Mouse (Mus musculus): ENCODE measurements around the gene Phf10. TPM values are rescaled to one million over a fixed set of nuclear protein-coding genes. Genes with fewer than 3 reads are reported as not detected.
"Not testable (repeated sequence)": the region's sequence is repeated elsewhere in the genome, so short reads cannot be mapped to it uniquely, and the experiment has no call there.

Gene Phf10
- polyA plus RNA-seq, 1 experiment from 2014 or later = 13.9 TPM

- Histone ChIP-seq H3K4me3 (replicated peaks) (no peak overlapping the region), H3K27ac (replicated peaks) (no peak overlapping the region), H3K27me3 (replicated peaks) (no peaks in the 10 kb centered on the region), H3K4me1 (no peaks in the 10 kb centered on the region), H3K4me2 (no peak overlapping the region), H3K9me3 (replicated peaks) (no peaks in the 10 kb centered on the region), H3K9ac (replicated peaks) (no peak overlapping the region), H3K36me3 (no peaks in the 10 kb centered on the region)
- WGBS = 73% methylated on average over 5 of the region's 5 CpGs
- no peak for ATAC-seq (ENCODE audit: low FRiP score)
Measured at GRCm38 (mm10) chr17:14935841-14936605, 25.1 kb downstream of the Phf10 start.

- not testable (repeated sequence) for H3K36me3 ChIP-seq; H3K9ac ChIP-seq (replicated peaks); H3K9me3 ChIP-seq (replicated peaks); H3K27ac ChIP-seq (replicated peaks); H3K4me3 ChIP-seq (replicated peaks); H3K4me1 ChIP-seq; H3K27me3 ChIP-seq (replicated peaks); H3K4me2 ChIP-seq; ATAC-seq (ENCODE audit: low FRiP score)
- 85% methylated on average over 14 of the region's 14 CpGs for WGBS
Measured at GRCm38 (mm10) chr17:14935280-14935679, 25.8 kb downstream of the Phf10 start.

- H3K36me3 ChIP-seq = no peaks in the 10 kb centered on the region
- no peak for ATAC-seq (ENCODE audit: low FRiP score)
- H3K4me1 ChIP-seq = no peaks in the 10 kb centered on the region
- H3K27ac ChIP-seq (replicated peaks) = no peak overlapping the region
- no peak overlapping the region for H3K9ac ChIP-seq (replicated peaks)
- H3K4me3 ChIP-seq (replicated peaks) = no peak overlapping the region
- WGBS = 92% methylated on average over 5 of the region's 5 CpGs
- H3K9me3 ChIP-seq (replicated peaks) = no peaks in the 10 kb centered on the region
- H3K4me2 ChIP-seq = no peak overlapping the region
- H3K27me3 ChIP-seq (replicated peaks) = no peaks in the 10 kb centered on the region
Measured at GRCm38 (mm10) chr17:14931469-14931868, 29.6 kb downstream of the Phf10 start.

- Histone ChIP-seq H3K36me3 (no peaks in the 10 kb centered on the region), H3K27ac (replicated peaks) (no peak overlapping the region), H3K27me3 (replicated peaks) (no peaks in the 10 kb centered on the region), H3K4me1 (no peaks in the 10 kb centered on the region), H3K4me2 (no peak overlapping the region), H3K4me3 (replicated peaks) (no peak overlapping the region), H3K9ac (replicated peaks) (no peak overlapping the region), H3K9me3 (replicated peaks) (no peaks in the 10 kb centered on the region)
- WGBS = 85% methylated on average over 7 of the region's 7 CpGs
- ATAC-seq (ENCODE audit: low FRiP score) = no peak
Measured at GRCm38 (mm10) chr17:14930697-14931096, 30.4 kb downstream of the Phf10 start.

GRCm38 (mm10) chr17:14928631-14929030 is 32.4 kb downstream of the Phf10 start:
- ATAC-seq (ENCODE audit: low FRiP score) = no peak

GRCm38 (mm10) chr17:14927644-14928218 is 33.3 kb downstream of the Phf10 start:
- no peak for ATAC-seq (ENCODE audit: low FRiP score)
- Histone ChIP-seq H3K4me2 (no peak overlapping the region), H3K9me3 (replicated peaks) (no peaks in the 10 kb centered on the region), H3K27me3 (replicated peaks) (no peaks in the 10 kb centered on the region), H3K4me3 (replicated peaks) (no peak overlapping the region), H3K4me1 (no peaks in the 10 kb centered on the region), H3K36me3 (no peaks in the 10 kb centered on the region), H3K27ac (replicated peaks) (no peak overlapping the region), H3K9ac (replicated peaks) (no peak overlapping the region)
- WGBS = 84% methylated on average over 8 of the region's 8 CpGs

More at GRCm38 (mm10) chr17:14928631-14929030, 32.4 kb downstream of the Phf10 start:
- Histone ChIP-seq H3K4me3 (replicated peaks) (no peak overlapping the region), H3K27ac (replicated peaks) (no peak overlapping the region), H3K27me3 (replicated peaks) (no peaks in the 10 kb centered on the region), H3K4me2 (no peak overlapping the region), H3K9me3 (replicated peaks) (no peaks in the 10 kb centered on the region), H3K9ac (replicated peaks) (no peak overlapping the region), H3K4me1 (no peaks in the 10 kb centered on the region), H3K36me3 (no peaks in the 10 kb centered on the region)
- 76% methylated on average over 5 of the region's 5 CpGs for WGBS

- no peaks in the 10 kb centered on the region for H3K36me3 ChIP-seq
- no peak overlapping the region for H3K4me3 ChIP-seq (replicated peaks)
- no peak overlapping the region for H3K27ac ChIP-seq (replicated peaks)
- H3K4me1 ChIP-seq = no peaks in the 10 kb centered on the region
- ATAC-seq (ENCODE audit: low FRiP score) = no peak
- H3K4me2 ChIP-seq = no peak overlapping the region
- no peaks in the 10 kb centered on the region for H3K27me3 ChIP-seq (replicated peaks)
- WGBS = 79% methylated on average over 6 of the region's 6 CpGs
- H3K9ac ChIP-seq (replicated peaks) = no peak overlapping the region
- H3K9me3 ChIP-seq (replicated peaks) = no peaks in the 10 kb centered on the region
Measured at GRCm38 (mm10) chr17:14921582-14921981, 39.5 kb downstream of the Phf10 start.

GRCm38 (mm10) chr17:14917866-14918265 is 43.2 kb downstream of the Phf10 start:
- Histone ChIP-seq H3K4me1 (no peaks in the 10 kb centered on the region), H3K9ac (replicated peaks) (no peak overlapping the region), H3K4me2 (no peak overlapping the region), H3K27ac (replicated peaks) (no peak overlapping the region), H3K27me3 (replicated peaks) (no peaks in the 10 kb centered on the region), H3K9me3 (replicated peaks) (no peaks in the 10 kb centered on the region), H3K36me3 (no peaks in the 10 kb centered on the region), H3K4me3 (replicated peaks) (no peak overlapping the region)
- WGBS = 92% methylated on average over 8 of the region's 8 CpGs
- no peak for ATAC-seq (ENCODE audit: low FRiP score)

GRCm38 (mm10) chr17:14914401-14914800 is 46.7 kb downstream of the Phf10 start:
- no peaks in the 10 kb centered on the region for H3K4me1 ChIP-seq
- no peak overlapping the region for H3K4me3 ChIP-seq (replicated peaks)
- H3K27me3 ChIP-seq (replicated peaks) = no peaks in the 10 kb centered on the region
- 86% methylated on average over 4 of the region's 4 CpGs for WGBS
- H3K27ac ChIP-seq (replicated peaks) = no peak overlapping the region
- no peaks in the 10 kb centered on the region for H3K36me3 ChIP-seq
- no peak for ATAC-seq (ENCODE audit: low FRiP score)
- no peak overlapping the region for H3K4me2 ChIP-seq
- no peak overlapping the region for H3K9ac ChIP-seq (replicated peaks)
- no peaks in the 10 kb centered on the region for H3K9me3 ChIP-seq (replicated peaks)

- H3K4me2 ChIP-seq = no peak overlapping the region
- H3K36me3 ChIP-seq = no peaks in the 10 kb centered on the region
- ATAC-seq (ENCODE audit: low FRiP score) = no peak
- WGBS = 90% methylated on average over 8 of the region's 8 CpGs
- H3K9ac ChIP-seq (replicated peaks) = no peak overlapping the region
- H3K4me1 ChIP-seq = no peaks in the 10 kb centered on the region
- H3K4me3 ChIP-seq (replicated peaks) = no peak overlapping the region
- no peaks in the 10 kb centered on the region for H3K9me3 ChIP-seq (replicated peaks)
- no peaks in the 10 kb centered on the region for H3K27me3 ChIP-seq (replicated peaks)
- H3K27ac ChIP-seq (replicated peaks) = no peak overlapping the region
Measured at GRCm38 (mm10) chr17:14912981-14913380, 48.1 kb downstream of the Phf10 start.

- H3K27me3 ChIP-seq (replicated peaks) = no peaks in the 10 kb centered on the region
- no peaks in the 10 kb centered on the region for H3K9me3 ChIP-seq (replicated peaks)
- H3K36me3 ChIP-seq = no peaks in the 10 kb centered on the region
- no peak overlapping the region for H3K9ac ChIP-seq (replicated peaks)
- H3K4me3 ChIP-seq (replicated peaks) = no peak overlapping the region
- H3K4me1 ChIP-seq = no peaks in the 10 kb centered on the region
- no peak for ATAC-seq (ENCODE audit: low FRiP score)
- no peak overlapping the region for H3K27ac ChIP-seq (replicated peaks)
- WGBS = 39% methylated on average over 6 of the region's 6 CpGs
- H3K4me2 ChIP-seq = no peak overlapping the region
Measured at GRCm38 (mm10) chr17:14912420-14912819, 48.7 kb downstream of the Phf10 start.

GRCm38 (mm10) chr17:14910771-14911170 is 50.3 kb downstream of the Phf10 start:
- Histone ChIP-seq H3K9me3 (replicated peaks) (no peaks in the 10 kb centered on the region), H3K4me3 (replicated peaks) (no peak overlapping the region), H3K4me2 (no peak overlapping the region), H3K27ac (replicated peaks) (no peak overlapping the region), H3K27me3 (replicated peaks) (no peaks in the 10 kb centered on the region), H3K36me3 (no peaks in the 10 kb centered on the region), H3K4me1 (no peaks in the 10 kb centered on the region), H3K9ac (replicated peaks) (no peak overlapping the region)
- no peak for ATAC-seq (ENCODE audit: low FRiP score)
- WGBS = 89% methylated on average over 5 of the region's 5 CpGs

Data from neural tube, embryonic 15.5 days (tissue).